Mouse (Mus musculus) forebrain, embryonic 13.5 days (tissue): ENCODE measurements around the gene Myh9. TPM values are rescaled to one million over a fixed set of nuclear protein-coding genes. Genes with fewer than 3 reads are reported as not detected.

Source experiments
- ATAC-seq: fragments of 200-750 bp; cut with Nextera tagmentation; 2 replicates; pipeline ENCODE4 v1.8.0; 2017
- H3K27ac ChIP-seq: fragments of 300-500 bp; sonication (generic); 2 replicates; pipeline ENCODE4 v1.5.1; 2015; ENCODE audit warnings: inconsistent platforms, mild to moderate bottlenecking, moderate library complexity
- H3K27me3 ChIP-seq: fragments of 300-500 bp; sonication (generic); 2 replicates; pipeline ENCODE4 v1.6.1; 2015; ENCODE audit warnings: mild to moderate bottlenecking, inconsistent platforms
- H3K36me3 ChIP-seq: fragments of 300-500 bp; sonication (generic); 2 replicates; pipeline ENCODE4 v1.6.1; 2015; ENCODE audit warnings: mild to moderate bottlenecking, inconsistent platforms; ENCODE audit not compliant: poor library complexity, severe bottlenecking
- H3K4me1 ChIP-seq: fragments of 300-500 bp; sonication (generic); 2 replicates; pipeline ENCODE4 v1.6.1; 2015; ENCODE audit warnings: inconsistent platforms
- H3K4me2 ChIP-seq: fragments of 300-500 bp; sonication (generic); 2 replicates; pipeline ENCODE4 v1.6.1; 2015; ENCODE audit warnings: inconsistent platforms, mild to moderate bottlenecking, moderate library complexity
- H3K4me3 ChIP-seq: fragments of 300-500 bp; sonication (generic); 2 replicates; pipeline ENCODE4 v1.5.1; 2015; ENCODE audit warnings: mild to moderate bottlenecking, inconsistent platforms
- H3K9ac ChIP-seq: fragments of 300-500 bp; sonication (generic); 2 replicates; pipeline ENCODE4 v1.6.1; 2015; ENCODE audit warnings: mild to moderate bottlenecking, inconsistent platforms
- H3K9me3 ChIP-seq: fragments of 300-500 bp; sonication (generic); replicated peaks from 2 replicates; pipeline ENCODE4 v1.6.1; 2016; ENCODE audit warnings: inconsistent platforms
- WGBS: fragments of 180-500 bp; shearing (Covaris S2); methylation state at CpG from one replicate; pipeline ENCODE4 v1.1.7; 2015; 5-methylcytosine and 5-hydroxymethylcytosine counted together
- polyA plus RNA-seq: library from polyadenylated mRNA; unstranded; fragments of >200 nt; fragmentation: Nextera tagmentation; extraction: Ambion mirVana; gene quantifications from 2 replicates; pipeline ENCODE4 v1.2.1, GENCODE M21; 2015

Myh9 gene
- polyA plus RNA-seq, 1 experiment from 2014 or later: 13.4 TPM

DNA sequence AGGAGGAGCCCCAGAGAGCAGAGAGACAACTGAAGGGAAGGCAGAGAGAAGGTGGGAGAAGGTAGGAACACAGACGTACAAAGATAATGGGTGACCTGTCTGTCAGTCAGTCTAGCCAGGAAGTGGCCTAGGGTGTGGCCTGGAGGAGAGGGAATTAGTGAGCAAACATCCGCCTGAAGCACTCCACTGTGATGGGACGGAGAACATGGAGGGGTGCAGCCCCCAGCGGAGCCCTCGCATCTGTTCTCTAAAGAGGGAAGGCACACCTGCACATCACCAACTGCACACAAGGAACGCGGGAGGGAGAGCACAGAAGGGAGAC lies 34.8 kb downstream of the Myh9 start:
- no peak overlapping the region for H3K4me3 ChIP-seq
- H3K27ac ChIP-seq: no peak overlapping the region
- ATAC-seq: no peak
- WGBS: 92% methylated on average over 7 of the region's 7 CpGs
- no peak overlapping the region for H3K4me2 ChIP-seq
- no peaks in the 10 kb centered on the region for H3K9me3 ChIP-seq
- no peak overlapping the region for H3K9ac ChIP-seq
- peaks cover 45% of the 10 kb centered on the region for H3K36me3 ChIP-seq
- H3K27me3 ChIP-seq: no peaks in the 10 kb centered on the region
- H3K4me1 ChIP-seq: peaks cover 15% of the 10 kb centered on the region

DNA sequence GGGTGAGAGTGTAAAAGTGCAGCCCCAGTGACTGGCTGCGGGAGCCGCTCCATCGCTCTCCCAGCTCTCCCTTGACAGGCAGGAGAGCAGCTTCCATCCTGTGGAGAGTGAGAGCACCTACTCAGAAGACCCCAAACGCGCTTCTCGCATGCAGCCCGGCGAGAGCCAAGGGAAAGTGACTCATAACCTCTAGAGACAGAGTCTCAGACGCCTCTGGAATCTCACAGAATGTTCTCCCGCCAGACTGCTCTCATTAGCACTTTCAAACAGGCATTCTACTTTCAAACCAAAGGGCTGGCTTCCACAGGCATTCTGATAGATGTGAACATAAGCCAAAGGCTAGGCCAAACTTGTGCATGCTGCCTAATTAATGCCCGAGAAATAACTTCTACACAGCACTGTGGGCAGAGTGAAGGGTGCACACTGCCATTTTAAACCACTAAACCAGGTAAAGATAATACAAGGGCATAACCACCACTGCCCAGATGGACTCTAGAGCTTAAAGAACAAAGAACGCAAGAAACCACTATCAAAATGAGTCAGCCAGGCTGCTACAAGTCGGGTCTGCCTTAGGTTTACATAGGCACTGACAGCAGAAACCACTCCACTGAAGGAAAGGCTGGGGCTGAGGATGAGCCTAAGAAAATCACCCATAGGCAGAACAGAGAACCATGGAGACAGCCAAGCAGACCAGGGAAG lies 35.3 kb downstream of the Myh9 start:
- H3K9me3 ChIP-seq: no peaks in the 10 kb centered on the region
- H3K36me3 ChIP-seq: peaks cover 43% of the 10 kb centered on the region
- ATAC-seq: no peak
- H3K27me3 ChIP-seq: no peaks in the 10 kb centered on the region
- no peak overlapping the region for H3K9ac ChIP-seq
- no peak overlapping the region for H3K4me3 ChIP-seq
- no peak overlapping the region for H3K27ac ChIP-seq
- no peak overlapping the region for H3K4me2 ChIP-seq
- H3K4me1 ChIP-seq: peaks cover 15% of the 10 kb centered on the region
- 81% methylated on average over 13 of the region's 13 CpGs for WGBS

DNA sequence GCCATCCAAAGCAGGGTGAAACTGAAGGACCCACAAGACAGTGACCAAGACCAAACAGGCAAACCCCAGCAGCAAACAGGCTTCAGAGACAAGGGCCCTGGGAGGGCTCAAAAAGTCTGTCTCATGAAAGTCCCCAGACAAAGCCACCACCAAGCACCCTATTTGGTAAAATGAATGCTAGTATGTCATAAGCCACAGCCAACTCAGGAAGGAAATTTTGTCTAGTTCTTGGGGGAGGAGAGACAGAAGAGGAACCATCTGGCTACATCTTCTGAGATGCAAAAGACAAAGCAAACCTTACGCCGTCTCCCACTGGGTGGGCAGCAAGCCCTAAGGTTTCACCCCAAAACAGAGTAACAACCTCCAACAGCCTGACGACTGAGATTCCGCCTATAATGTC lies 36.3 kb downstream of the Myh9 start:
- no peak overlapping the region for H3K4me3 ChIP-seq
- no peak overlapping the region for H3K9ac ChIP-seq
- peaks cover 38% of the 10 kb centered on the region for H3K36me3 ChIP-seq
- no peaks in the 10 kb centered on the region for H3K9me3 ChIP-seq
- no peak overlapping the region for H3K4me2 ChIP-seq
- WGBS: 86% methylated on average over 4 of the region's 4 CpGs
- no peaks in the 10 kb centered on the region for H3K27me3 ChIP-seq
- H3K4me1 ChIP-seq: peaks cover 11% of the 10 kb centered on the region
- no peak overlapping the region for H3K27ac ChIP-seq
- ATAC-seq: no peak

DNA sequence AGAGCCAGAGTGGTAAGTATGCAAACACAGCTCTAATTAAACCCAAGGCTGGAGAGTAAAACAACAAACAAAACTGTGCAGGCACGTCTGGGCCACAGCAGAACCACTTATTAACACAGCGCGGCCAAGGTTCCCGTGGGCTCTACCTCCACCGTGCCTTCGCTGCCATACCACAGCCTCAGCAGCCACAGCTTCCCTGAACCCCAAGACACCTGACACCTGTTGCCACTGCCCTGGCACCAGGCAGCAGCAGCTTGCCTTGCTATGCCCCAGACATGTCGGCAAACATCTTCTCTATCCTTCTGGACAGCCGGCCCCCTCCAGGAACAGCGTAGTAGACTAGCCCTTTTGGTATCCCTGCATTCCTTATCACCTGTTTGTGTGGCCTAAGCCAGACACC lies 37.0 kb downstream of the Myh9 start:
- no peak overlapping the region for H3K9ac ChIP-seq
- H3K4me2 ChIP-seq: no peak overlapping the region
- H3K4me3 ChIP-seq: no peak overlapping the region
- ATAC-seq: no peak
- H3K27me3 ChIP-seq: no peaks in the 10 kb centered on the region
- H3K27ac ChIP-seq: no peak overlapping the region
- no peaks in the 10 kb centered on the region for H3K9me3 ChIP-seq
- H3K4me1 ChIP-seq: 0 out of 2 replicates have a peak, but pooled peaks cover 4% of the 10 kb centered on the region
- WGBS: 92% methylated on average over 9 of the region's 9 CpGs
- H3K36me3 ChIP-seq: peaks cover 38% of the 10 kb centered on the region

DNA sequence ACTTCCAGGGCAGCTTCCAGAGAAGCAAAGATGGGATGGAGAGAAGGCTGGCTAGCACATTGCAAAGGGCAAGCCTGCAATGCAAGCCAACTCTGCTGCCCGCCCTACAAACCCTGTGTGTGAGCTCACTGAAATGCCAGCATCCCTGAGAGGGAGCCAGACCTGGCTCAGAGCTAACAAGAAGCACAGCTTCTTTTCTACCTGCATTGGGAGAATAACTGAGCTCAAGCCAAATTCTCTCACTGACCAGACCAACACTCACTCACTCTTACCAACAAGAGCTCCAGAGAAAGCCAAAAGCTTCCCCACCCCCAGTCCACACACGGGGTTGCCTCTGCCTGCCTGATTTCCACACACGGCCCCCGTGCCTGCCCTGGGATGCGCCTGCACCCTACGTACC lies 37.5 kb downstream of the Myh9 start:
- Histone ChIP-seq H3K36me3 (peaks cover 38% of the 10 kb centered on the region), H3K9me3 (no peaks in the 10 kb centered on the region), H3K4me1 (0 out of 2 replicates have a peak, but pooled peaks cover 4% of the 10 kb centered on the region), H3K27me3 (no peaks in the 10 kb centered on the region), H3K9ac (no peak overlapping the region), H3K27ac (no peak overlapping the region), H3K4me3 (no peak overlapping the region), H3K4me2 (no peak overlapping the region)
- 90% methylated on average over 6 of the region's 6 CpGs for WGBS
- no peak for ATAC-seq

DNA sequence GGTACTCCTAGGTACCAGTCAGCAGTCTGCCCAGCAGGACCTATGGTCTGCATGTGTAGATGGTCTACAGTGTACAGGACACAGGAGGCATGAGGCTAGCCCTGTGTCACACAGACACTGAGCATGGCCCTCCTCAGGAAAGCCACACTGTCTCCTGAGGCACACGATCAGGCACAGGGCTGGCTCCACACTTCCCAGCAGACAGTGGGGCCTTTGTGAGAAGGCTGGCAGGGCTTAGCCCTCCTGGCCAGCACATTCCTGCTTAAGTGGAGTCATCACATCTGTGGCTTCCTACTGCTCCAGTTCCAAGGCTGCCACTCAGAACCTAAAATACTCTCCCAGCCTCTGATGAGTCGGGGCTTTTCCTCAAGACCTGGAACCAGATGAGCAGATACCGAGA lies 38.2 kb downstream of the Myh9 start:
- 79% methylated on average over 3 of the region's 3 CpGs for WGBS
- H3K9me3 ChIP-seq: no peaks in the 10 kb centered on the region
- H3K4me3 ChIP-seq: no peak overlapping the region
- peaks cover 35% of the 10 kb centered on the region for H3K36me3 ChIP-seq
- no peak overlapping the region for H3K9ac ChIP-seq
- no peak overlapping the region for H3K4me2 ChIP-seq
- no peak for ATAC-seq
- peaks cover 9% of the 10 kb centered on the region; the same call in 1 of the 2 replicates for H3K4me1 ChIP-seq
- H3K27ac ChIP-seq: no peak overlapping the region
- H3K27me3 ChIP-seq: no peaks in the 10 kb centered on the region

DNA sequence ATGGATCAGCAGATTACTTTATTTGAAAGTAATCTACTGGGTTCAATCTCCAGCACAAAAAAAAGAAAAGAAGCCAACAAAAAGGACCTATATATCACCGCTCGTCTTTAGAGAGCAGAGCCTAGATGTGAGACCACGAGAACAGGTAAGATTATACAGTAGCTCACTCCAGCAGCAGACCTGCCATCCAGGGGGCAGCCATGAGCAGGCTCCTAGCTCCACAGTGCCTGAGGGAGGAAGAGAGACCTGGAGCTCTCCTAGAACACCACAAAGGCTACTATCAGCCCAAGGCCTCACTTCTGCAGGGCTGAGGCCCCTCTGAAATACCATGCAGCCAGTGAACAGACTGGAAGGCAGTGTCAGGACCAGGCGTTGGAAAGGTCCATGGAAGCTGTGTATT lies 39.0 kb downstream of the Myh9 start:
- no peak for ATAC-seq
- no peak overlapping the region for H3K27ac ChIP-seq
- WGBS: 88% methylated on average over 4 of the region's 4 CpGs
- H3K4me3 ChIP-seq: no peak overlapping the region
- peaks cover 32% of the 10 kb centered on the region for H3K36me3 ChIP-seq
- no peaks in the 10 kb centered on the region for H3K9me3 ChIP-seq
- H3K9ac ChIP-seq: no peak overlapping the region
- H3K4me2 ChIP-seq: no peak overlapping the region
- peaks cover 12% of the 10 kb centered on the region; the same call in 1 of the 2 replicates for H3K4me1 ChIP-seq
- no peaks in the 10 kb centered on the region for H3K27me3 ChIP-seq

DNA sequence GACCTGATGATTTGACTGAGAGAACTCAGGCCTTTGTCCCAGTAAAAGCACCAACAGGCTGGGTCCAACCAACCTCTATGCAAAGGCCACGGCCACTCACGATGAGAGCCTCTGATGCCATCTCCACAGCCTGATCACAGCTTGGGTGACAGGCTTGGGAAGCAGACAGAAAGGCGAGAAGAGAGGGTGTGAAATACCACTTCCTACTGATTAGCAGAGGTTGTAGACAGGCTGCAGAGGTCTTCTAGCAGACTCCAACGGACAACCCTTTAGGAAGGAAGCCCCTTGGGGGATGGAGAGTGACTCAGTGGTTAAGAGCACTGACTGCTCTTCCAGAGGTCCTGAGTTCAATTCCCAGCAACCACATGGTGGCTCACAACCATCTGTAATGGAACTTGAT lies 40.8 kb downstream of the Myh9 start:
- no peak for ATAC-seq
- WGBS: 87% methylated on average over 4 of the region's 4 CpGs
- Histone ChIP-seq H3K4me2 (no peak overlapping the region), H3K9ac (no peak overlapping the region), H3K4me1 (peaks cover 12% of the 10 kb centered on the region; the same call in 1 of the 2 replicates), H3K27me3 (no peaks in the 10 kb centered on the region), H3K27ac (no peak overlapping the region), H3K9me3 (no peaks in the 10 kb centered on the region), H3K36me3 (peaks cover 21% of the 10 kb centered on the region), H3K4me3 (no peak overlapping the region)

DNA sequence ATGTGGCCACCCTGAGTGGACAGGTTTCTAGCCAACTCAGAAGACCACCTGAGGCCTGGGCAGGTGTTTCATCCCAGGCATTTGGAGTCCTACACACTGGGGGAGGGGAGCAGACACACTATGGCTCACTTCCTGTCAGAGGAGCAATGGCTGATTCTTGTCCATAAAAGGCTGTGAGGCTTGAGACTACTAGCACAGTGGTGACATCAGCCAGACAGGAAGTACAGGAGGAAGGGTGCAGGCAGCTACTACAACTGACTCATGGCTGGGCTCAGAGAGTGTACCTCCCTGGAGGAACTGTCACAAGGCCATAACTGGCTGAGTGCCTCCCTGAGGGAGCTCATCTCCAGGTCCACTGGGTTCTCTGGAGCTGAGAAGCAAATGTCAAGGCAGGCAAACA lies 41.5 kb downstream of the Myh9 start:
- Histone ChIP-seq H3K36me3 (peaks cover 20% of the 10 kb centered on the region), H3K4me3 (no peak overlapping the region), H3K9me3 (no peaks in the 10 kb centered on the region), H3K4me2 (no peak overlapping the region), H3K27ac (no peak overlapping the region), H3K9ac (no peak overlapping the region), H3K27me3 (no peaks in the 10 kb centered on the region), H3K4me1 (peaks cover 12% of the 10 kb centered on the region; the same call in 1 of the 2 replicates)
- no peak for ATAC-seq

DNA sequence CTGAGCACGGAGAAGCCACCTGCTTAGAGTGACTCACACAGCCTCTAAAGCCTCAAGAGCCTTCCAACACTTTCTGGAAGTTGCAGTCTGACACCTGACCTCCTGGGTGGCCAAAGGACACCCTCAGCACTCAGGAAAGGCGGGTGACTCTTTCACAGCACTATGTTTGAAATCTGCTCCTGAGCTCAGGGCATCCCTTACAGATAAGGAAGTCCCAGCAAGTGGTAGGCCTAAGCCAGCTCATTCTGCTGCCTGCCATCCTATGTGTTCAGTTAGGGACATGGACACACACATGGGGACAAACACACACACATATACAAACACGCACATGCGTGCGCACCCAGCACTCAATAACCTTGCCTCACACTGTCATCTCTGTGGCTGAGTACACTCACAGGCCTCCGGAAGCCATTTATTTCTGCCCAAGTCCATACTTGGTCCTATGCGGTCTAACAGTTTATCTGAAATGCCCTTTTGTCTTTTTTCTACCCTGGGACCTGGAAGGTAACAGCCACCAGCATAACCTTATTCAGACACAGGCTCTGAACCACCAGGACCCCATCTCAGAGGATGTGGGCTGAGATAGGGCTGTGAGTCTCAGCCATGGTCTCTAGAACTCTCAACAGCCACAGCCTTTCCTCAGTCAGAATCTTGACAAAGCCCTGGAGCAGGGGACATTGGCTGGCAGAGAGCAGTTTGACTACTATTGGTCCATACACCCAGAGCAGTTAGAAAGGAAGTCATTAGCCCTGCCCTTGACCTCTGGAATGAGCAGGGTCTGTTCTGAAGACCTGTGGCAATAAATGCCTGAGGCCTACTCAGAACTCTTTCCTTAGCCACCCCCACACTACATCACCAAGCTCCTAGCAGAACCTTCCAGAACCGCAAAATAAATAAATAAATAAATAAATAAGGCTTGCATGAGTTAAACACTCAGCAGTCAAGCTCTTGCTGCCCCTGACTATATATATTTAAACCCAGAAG lies 42.2 kb downstream of the Myh9 start:
- 89% methylated on average over 8 of the region's 8 CpGs for WGBS
- no peak overlapping the region for H3K4me2 ChIP-seq
- no peak for ATAC-seq
- H3K9me3 ChIP-seq: no peaks in the 10 kb centered on the region
- no peak overlapping the region for H3K4me3 ChIP-seq
- peaks cover 27% of the 10 kb centered on the region for H3K36me3 ChIP-seq
- H3K4me1 ChIP-seq: peaks cover 12% of the 10 kb centered on the region; the same call in 1 of the 2 replicates
- no peak overlapping the region; the same call in 1 of the 2 replicates for H3K9ac ChIP-seq
- H3K27me3 ChIP-seq: no peaks in the 10 kb centered on the region
- H3K27ac ChIP-seq: peak overlapping the region; percentile 59

DNA sequence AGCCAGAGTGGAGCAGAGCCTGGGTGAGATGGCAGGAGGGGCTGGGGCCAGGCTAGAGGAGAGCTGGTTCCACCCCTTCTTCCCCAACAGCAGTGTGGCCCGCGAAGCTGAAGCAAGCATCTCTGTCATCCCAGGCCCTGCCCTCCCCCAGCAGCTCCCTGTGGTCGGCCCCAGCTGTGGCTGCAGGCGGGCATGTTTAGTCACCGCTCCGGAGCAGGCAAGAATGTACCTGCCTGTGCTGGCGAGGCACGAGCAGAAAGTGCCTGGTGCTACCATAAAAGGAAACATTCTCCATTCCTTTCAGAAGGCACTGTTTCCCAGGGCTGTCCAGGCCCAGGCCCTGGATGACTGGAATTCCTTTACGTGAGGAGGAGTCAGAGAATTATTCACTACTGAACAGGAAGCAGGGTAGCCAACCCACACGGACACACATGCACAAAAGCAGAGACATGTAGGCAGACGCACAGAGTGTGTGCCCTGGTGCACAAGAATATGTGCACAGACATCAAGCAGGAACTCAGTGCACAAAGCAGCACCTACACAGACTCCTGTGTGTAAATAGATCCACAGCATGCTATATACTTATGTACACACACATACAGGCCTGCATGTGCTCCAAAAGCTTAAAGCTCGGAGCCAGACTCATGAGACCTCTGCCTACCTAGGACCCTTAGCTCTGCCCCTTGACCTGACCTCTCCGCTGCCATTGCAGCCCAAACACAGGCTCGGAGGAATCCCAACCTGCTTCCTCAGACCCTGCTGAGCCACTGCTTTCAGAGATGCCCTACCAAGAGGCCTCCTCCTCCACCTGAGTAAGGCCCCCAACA lies 43.1 kb downstream of the Myh9 start:
- no peak for ATAC-seq
- H3K9me3 ChIP-seq: no peaks in the 10 kb centered on the region
- H3K4me3 ChIP-seq: no peak overlapping the region
- H3K27me3 ChIP-seq: no peaks in the 10 kb centered on the region
- 35% methylated on average over 14 of the region's 14 CpGs for WGBS
- H3K4me2 ChIP-seq: no peak overlapping the region
- H3K4me1 ChIP-seq: peaks cover 12% of the 10 kb centered on the region; the same call in 1 of the 2 replicates
- peak overlapping the region; percentile 59 for H3K27ac ChIP-seq
- H3K36me3 ChIP-seq: peaks cover 28% of the 10 kb centered on the region
- H3K9ac ChIP-seq: peak overlapping the region; percentile 37; the same call in 1 of the 2 replicates
